Mouse (Mus musculus): ENCODE results near the gene Klk11. TPM values are rescaled to one million over a fixed set of nuclear protein-coding genes. Genes with fewer than 3 reads are reported as not detected.
A peak's percentile ranks its signal among the peaks of the same experiment; 100 is the strongest.

Gene Klk11
- polyA plus RNA-seq, 1 experiment from 2014 or later = not detected

DNA sequence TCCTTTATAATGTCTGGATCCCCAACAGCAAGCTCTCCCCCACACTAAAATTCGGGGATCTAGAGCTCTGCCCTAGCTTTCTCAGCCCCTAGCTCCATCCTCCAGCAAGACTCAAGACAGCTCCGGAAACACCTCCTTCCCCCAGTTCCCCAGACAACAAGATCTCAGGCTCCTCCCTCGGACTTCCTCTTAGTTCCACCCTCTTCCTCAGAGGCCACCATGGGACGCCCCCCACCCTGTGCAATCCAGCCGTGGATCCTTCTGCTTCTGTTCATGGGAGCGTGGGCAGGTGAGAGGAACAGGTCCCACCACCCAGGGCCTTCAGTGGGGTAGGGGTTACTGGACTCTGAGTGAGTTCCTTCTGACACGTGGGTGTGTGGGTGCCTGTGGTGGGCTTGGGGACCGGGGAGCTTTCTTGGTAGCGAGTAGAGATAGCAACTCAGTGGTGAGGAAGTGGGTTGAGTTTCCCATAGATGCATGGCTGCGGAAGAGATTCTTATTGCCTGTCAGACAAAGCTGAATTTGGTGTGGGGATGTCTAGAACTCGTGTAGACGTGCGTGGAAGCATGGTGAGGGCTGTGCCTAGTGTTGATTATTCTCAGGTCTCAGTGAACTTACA, 23.5 kb downstream of the Klk11 start:
- H3K9ac ChIP-seq = no peak overlapping the region; the same call in 1 of the 2 replicates

GRCm38 (mm10) chr7:43799876-43800275, 25.5 kb downstream of the Klk11 start:
- ATAC-seq (ENCODE audit: low read depth) = no peak
- Histone ChIP-seq H3K27ac (replicated peaks) (no peak overlapping the region), H3K9ac (no peak overlapping the region), H3K4me3 (no peak overlapping the region), H3K9me3 (no peaks in the 10 kb centered on the region), H3K27me3 (peaks cover 39% of the 10 kb centered on the region), H3K4me2 (no peak overlapping the region), H3K36me3 (no peaks in the 10 kb centered on the region), H3K4me1 (replicated peaks) (peaks cover 17% of the 10 kb centered on the region)
- WGBS = 74% methylated on average over 7 of the region's 7 CpGs

More for the DNA sequence above, 23.5 kb downstream of the Klk11 start:
- Histone ChIP-seq H3K4me1 (replicated peaks) (peaks cover 17% of the 10 kb centered on the region), H3K4me3 (peak overlapping the region; percentile 41), H3K9me3 (no peaks in the 10 kb centered on the region), H3K4me2 (peak overlapping the region; percentile 63), H3K36me3 (no peaks in the 10 kb centered on the region), H3K27me3 (peaks cover 49% of the 10 kb centered on the region), H3K27ac (replicated peaks) (no peak overlapping the region)
- 0 out of 2 replicates have a peak, but pooled peaks have one; percentile 44 for ATAC-seq (ENCODE audit: low read depth)
- 39% methylated on average over 13 of the region's 13 CpGs for WGBS

DNA sequence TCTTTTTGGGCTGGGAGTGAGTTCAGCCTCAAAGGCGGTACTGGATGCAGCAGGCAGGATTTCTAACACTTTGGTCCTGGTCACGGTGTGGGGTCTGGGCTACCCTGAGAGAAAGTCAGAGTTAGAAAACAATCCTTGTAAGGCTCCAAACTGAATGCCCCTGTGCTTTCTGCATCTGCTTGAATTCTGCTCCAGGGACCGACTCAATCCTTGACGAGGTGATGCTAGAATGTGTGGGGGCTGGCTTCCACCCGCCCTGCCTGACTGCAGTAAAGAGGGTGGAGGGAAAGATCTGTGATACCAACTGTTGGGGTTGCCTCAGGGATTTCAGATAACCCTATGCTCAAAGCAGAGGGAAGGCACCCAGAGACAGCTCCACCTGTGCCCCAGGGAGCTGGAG, 36.6 kb downstream of the Klk11 start, which contains the start of gene Klk7:
Klk7 (plus strand) TSS at position 301 of the 400 bp plus-strand sequence.
- H3K4me3 ChIP-seq = no peak within 1 kb of the TSS
- no peaks in the 10 kb centered on the region for H3K9me3 ChIP-seq
- no peak within 1 kb of the TSS for H3K4me2 ChIP-seq
- no peaks in the 10 kb centered on the region for H3K4me1 ChIP-seq (replicated peaks)
- no peak within 1 kb of the TSS for H3K27ac ChIP-seq (replicated peaks)
- no peak within 1 kb of the TSS for H3K9ac ChIP-seq
- H3K27me3 ChIP-seq = no peaks in the 10 kb centered on the region
- no peak for ATAC-seq (ENCODE audit: low read depth)
- WGBS = 62% methylated on average over 5 of the region's 5 CpGs
- no peaks in the 10 kb centered on the region for H3K36me3 ChIP-seq

DNA sequence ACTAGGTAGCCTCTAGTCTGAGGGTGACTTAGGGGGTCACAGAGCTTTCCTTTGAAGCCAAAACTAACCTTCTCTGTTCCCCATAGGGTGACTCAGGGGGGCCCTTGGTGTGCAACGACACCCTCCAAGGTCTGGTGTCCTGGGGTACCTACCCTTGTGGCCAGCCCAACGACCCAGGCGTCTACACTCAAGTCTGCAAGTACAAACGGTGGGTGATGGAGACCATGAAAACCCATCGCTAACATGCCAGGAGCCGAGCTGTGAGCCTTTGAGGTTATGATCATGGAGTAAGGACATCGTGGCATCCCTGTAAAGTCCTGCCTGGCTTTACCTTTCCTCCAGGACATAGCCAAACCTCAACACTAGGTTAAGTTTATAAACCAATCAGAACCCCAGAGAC, 40.8 kb downstream of the Klk11 start:
- ATAC-seq (ENCODE audit: low read depth) = no peak
- Histone ChIP-seq H3K9me3 (no peaks in the 10 kb centered on the region), H3K4me1 (replicated peaks) (no peaks in the 10 kb centered on the region), H3K4me3 (no peak overlapping the region), H3K36me3 (no peaks in the 10 kb centered on the region), H3K4me2 (no peak overlapping the region), H3K27ac (replicated peaks) (no peak overlapping the region), H3K27me3 (no peaks in the 10 kb centered on the region), H3K9ac (no peak overlapping the region)
- WGBS = 89% methylated on average over 7 of the region's 7 CpGs

- Histone ChIP-seq H3K9ac (no peak overlapping the region), H3K27ac (replicated peaks) (no peak overlapping the region), H3K4me3 (no peak overlapping the region), H3K4me1 (replicated peaks) (no peaks in the 10 kb centered on the region), H3K27me3 (no peaks in the 10 kb centered on the region), H3K36me3 (no peaks in the 10 kb centered on the region), H3K9me3 (no peaks in the 10 kb centered on the region), H3K4me2 (no peak overlapping the region)
- ATAC-seq (ENCODE audit: low read depth) = no peak
Observed at GRCm38 (mm10) chr7:43816746-43817145, 42.3 kb downstream of the Klk11 start.

DNA sequence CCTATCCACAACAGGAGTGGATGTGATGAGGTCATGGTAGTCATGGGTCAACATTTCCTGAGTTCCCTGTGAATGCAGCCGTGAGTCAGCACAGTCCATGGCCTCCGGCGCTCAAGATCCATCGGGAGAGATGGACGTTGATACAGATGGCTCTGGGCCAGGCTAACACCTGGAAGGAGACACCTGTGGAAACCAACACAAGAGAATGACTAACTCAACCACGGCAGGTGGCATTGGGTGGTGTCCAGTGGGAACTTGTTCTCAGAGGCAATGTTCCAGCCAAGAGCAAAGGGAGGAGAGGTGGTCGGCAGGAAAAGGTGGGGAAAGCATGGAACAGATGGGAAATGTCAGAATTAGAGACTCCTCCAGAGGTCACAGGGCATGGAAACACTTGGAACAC, 47.2 kb downstream of the Klk11 start:
- no peak for ATAC-seq (ENCODE audit: low read depth)
- Histone ChIP-seq H3K4me2 (no peak overlapping the region), H3K9me3 (no peaks in the 10 kb centered on the region), H3K4me3 (no peak overlapping the region), H3K27me3 (no peaks in the 10 kb centered on the region), H3K36me3 (no peaks in the 10 kb centered on the region), H3K27ac (replicated peaks) (no peak overlapping the region), H3K4me1 (replicated peaks) (no peaks in the 10 kb centered on the region), H3K9ac (no peak overlapping the region)
- 93% methylated on average over 7 of the region's 7 CpGs for WGBS

- Histone ChIP-seq H3K27me3 (no peaks in the 10 kb centered on the region), H3K27ac (replicated peaks) (no peak within 1 kb of the TSS), H3K9ac (no peak within 1 kb of the TSS), H3K4me2 (no peak within 1 kb of the TSS), H3K36me3 (no peaks in the 10 kb centered on the region), H3K4me3 (no peak within 1 kb of the TSS), H3K4me1 (replicated peaks) (no peaks in the 10 kb centered on the region), H3K9me3 (no peaks in the 10 kb centered on the region)
- WGBS = 76% methylated on average over 10 of the region's 10 CpGs
- ATAC-seq (ENCODE audit: low read depth) = no peak
Observed at GRCm38 (mm10) chr7:43824199-43824598, 49.8 kb downstream of the Klk11 start, which contains the start of gene Klk6. Gene Klk6, plus strand, starts transcription at chr7:43824499.

DNA sequence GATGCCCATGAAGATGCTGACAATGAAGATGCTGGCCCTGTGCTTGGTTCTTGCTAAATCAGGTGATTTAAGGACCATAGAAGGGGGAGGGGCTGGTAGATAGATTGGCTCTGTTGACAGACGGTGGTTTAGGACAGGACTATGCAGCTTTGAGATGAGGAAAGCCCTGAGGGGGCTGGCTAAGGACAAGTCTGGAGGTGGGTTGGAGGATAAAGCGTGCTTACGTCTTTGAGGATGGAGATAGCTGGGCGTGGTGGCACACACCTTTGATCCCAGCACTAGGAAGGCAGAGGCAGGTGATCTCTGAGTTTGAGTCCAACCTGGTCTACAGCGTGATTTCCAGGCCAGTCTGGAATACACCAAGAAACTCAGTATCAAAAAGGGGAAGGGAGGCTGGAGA, 51.7 kb downstream of the Klk11 start:
- 89% methylated on average over 5 of the region's 5 CpGs for WGBS
- Histone ChIP-seq H3K4me1 (replicated peaks) (no peaks in the 10 kb centered on the region), H3K27ac (replicated peaks) (no peak overlapping the region), H3K27me3 (no peaks in the 10 kb centered on the region), H3K4me3 (no peak overlapping the region), H3K4me2 (no peak overlapping the region), H3K9ac (no peak overlapping the region), H3K36me3 (no peaks in the 10 kb centered on the region), H3K9me3 (no peaks in the 10 kb centered on the region)
- ATAC-seq (ENCODE audit: low read depth) = no peak

DNA sequence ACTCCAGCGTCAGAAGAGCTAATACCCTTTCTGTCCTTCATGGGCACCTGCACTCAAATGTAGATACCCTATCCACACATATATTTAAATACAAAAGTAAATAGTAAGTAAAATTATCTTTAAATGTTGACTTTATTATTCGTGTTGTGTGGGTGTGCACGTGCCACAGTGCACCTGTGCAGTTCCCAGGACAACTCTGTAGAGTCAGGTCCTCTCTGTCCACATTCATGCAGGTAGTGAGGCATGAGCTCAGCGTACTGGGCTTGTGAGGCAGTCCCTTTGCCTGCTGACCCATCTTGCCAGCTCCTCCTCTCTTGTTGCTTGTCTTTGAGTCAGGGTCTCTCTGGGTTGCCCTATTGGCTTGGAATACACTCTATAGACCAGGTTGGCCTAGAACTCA, 53.3 kb downstream of the Klk11 start:
- no peaks in the 10 kb centered on the region for H3K4me1 ChIP-seq (replicated peaks)
- no peaks in the 10 kb centered on the region for H3K36me3 ChIP-seq
- no peak for ATAC-seq (ENCODE audit: low read depth)

More for the DNA sequence above, 53.3 kb downstream of the Klk11 start:
- 82% methylated on average over 4 of the region's 4 CpGs for WGBS
- no peak overlapping the region for H3K4me3 ChIP-seq
- no peak overlapping the region for H3K4me2 ChIP-seq
- no peaks in the 10 kb centered on the region for H3K27me3 ChIP-seq
- no peaks in the 10 kb centered on the region for H3K9me3 ChIP-seq
- no peak overlapping the region for H3K9ac ChIP-seq
- no peak overlapping the region for H3K27ac ChIP-seq (replicated peaks)

Other genes starting within 250 kb of the Klk11 start
- gene Cd33, start 230.2 kb upstream of the Klk11 start, polyA plus RNA-seq (2015; fragmentation: Nextera tagmentation; extraction: Ambion mirVana) = 1.5 and 1.6 TPM in 2 replicates
- gene Zfp658, start 212.3 kb upstream of the Klk11 start, polyA plus RNA-seq (2015; fragmentation: Nextera tagmentation; extraction: Ambion mirVana) = 8.2 and 9.5 TPM in 2 replicates
- 13.9 and 14.7 TPM in 2 replicates for gene Zfp719, start 195.0 kb upstream of the Klk11 start, polyA plus RNA-seq (2015; fragmentation: Nextera tagmentation; extraction: Ambion mirVana)
- 0.29 and 0.32 TPM in 2 replicates for gene Zfp819, start 167.4 kb upstream of the Klk11 start, polyA plus RNA-seq (2015; fragmentation: Nextera tagmentation; extraction: Ambion mirVana)
- not detected in 2 replicates for gene Ceacam18, start 139.9 kb upstream of the Klk11 start, polyA plus RNA-seq (2015; fragmentation: Nextera tagmentation; extraction: Ambion mirVana)
- gene Siglece, start 114.4 kb upstream of the Klk11 start, polyA plus RNA-seq (2015; fragmentation: Nextera tagmentation; extraction: Ambion mirVana) = 0.41 TPM in 1 of 2 replicates, not detected in the other
- 20.1 and 21.1 TPM in 2 replicates for gene Ctu1, start 102.6 kb upstream of the Klk11 start, polyA plus RNA-seq (2015; fragmentation: Nextera tagmentation; extraction: Ambion mirVana)
- gene Klk14, start 84.2 kb upstream of the Klk11 start, polyA plus RNA-seq (2015; fragmentation: Nextera tagmentation; extraction: Ambion mirVana) = not detected in 2 replicates
- not detected in 2 replicates for gene Klk13, start 62.0 kb upstream of the Klk11 start, polyA plus RNA-seq (2015; fragmentation: Nextera tagmentation; extraction: Ambion mirVana)
- gene Klk12, start 5.7 kb upstream of the Klk11 start, polyA plus RNA-seq (2015; fragmentation: Nextera tagmentation; extraction: Ambion mirVana) = not detected in 2 replicates
- not detected in 2 replicates for gene Klk10, start 6.4 kb downstream of the Klk11 start, polyA plus RNA-seq (2015; fragmentation: Nextera tagmentation; extraction: Ambion mirVana)
- gene Klk9, start 17.3 kb downstream of the Klk11 start, polyA plus RNA-seq (2015; fragmentation: Nextera tagmentation; extraction: Ambion mirVana) = not detected in 2 replicates
- gene Klk8, start 23.0 kb downstream of the Klk11 start, polyA plus RNA-seq (2015; fragmentation: Nextera tagmentation; extraction: Ambion mirVana) = 8.0 and 8.3 TPM in 2 replicates
- not detected in 2 replicates for gene Klk7, start 36.7 kb downstream of the Klk11 start, polyA plus RNA-seq (2015; fragmentation: Nextera tagmentation; extraction: Ambion mirVana)
- not detected in 2 replicates for gene Klk6, start 49.9 kb downstream of the Klk11 start, polyA plus RNA-seq (2015; fragmentation: Nextera tagmentation; extraction: Ambion mirVana)
- not detected in 2 replicates for gene Klk5, start 67.4 kb downstream of the Klk11 start, polyA plus RNA-seq (2015; fragmentation: Nextera tagmentation; extraction: Ambion mirVana)
- 0.31 TPM in 1 of 2 replicates, not detected in the other for gene Klk4, start 106.6 kb downstream of the Klk11 start, polyA plus RNA-seq (2015; fragmentation: Nextera tagmentation; extraction: Ambion mirVana)
- not detected in 2 replicates for gene Klk15, start 159.1 kb downstream of the Klk11 start, polyA plus RNA-seq (2015; fragmentation: Nextera tagmentation; extraction: Ambion mirVana)
- gene Klk1b8, start 176.1 kb downstream of the Klk11 start, polyA plus RNA-seq (2015; fragmentation: Nextera tagmentation; extraction: Ambion mirVana) = not detected in 2 replicates
- not detected in 2 replicates for gene Klk1b1, start 192.1 kb downstream of the Klk11 start, polyA plus RNA-seq (2015; fragmentation: Nextera tagmentation; extraction: Ambion mirVana)
- not detected in 2 replicates for gene Klk1b9, start 201.5 kb downstream of the Klk11 start, polyA plus RNA-seq (2015; fragmentation: Nextera tagmentation; extraction: Ambion mirVana)
- not detected in 2 replicates for gene Klk1b11, start 221.3 kb downstream of the Klk11 start, polyA plus RNA-seq (2015; fragmentation: Nextera tagmentation; extraction: Ambion mirVana)
- not detected in 2 replicates for gene Klk1b26, start 237.6 kb downstream of the Klk11 start, polyA plus RNA-seq (2015; fragmentation: Nextera tagmentation; extraction: Ambion mirVana)